ENCODE assay signal across 14 mouse cellular contexts in genomic region chr6:49138159-49139051, GRCm38 (mm10).
DNase-seq lines count a peak whose midpoint lies in the region; ATAC-seq lines count a peak whose summit lies in the region.
"Had no signal": no experiment of that assay in that cellular context is flagged by ENCODE, and none has a peak within 500 bp of the region (broad histone marks: within the 10 kb centered on the region; RNA-seq: fewer than 3 reads in every experiment).

No protein-coding gene starts in this region.

- peak; percentile 4 to 5 for DNase-seq in cerebellum, adult 18-20 months
- DNase-seq in MN1 (ENCODE audit: low spot score): peak; percentile 70
- DNase-seq in cerebellum, postnatal 14 days: peak; percentile 69 to 79
- peak; percentile 15 for DNase-seq in liver
- no peak for DNase-seq in urinary bladder, postnatal 10 days (ENCODE audit: low spot score)
- no peak for DNase-seq in layer of hippocampus, adult 18-20 months (ENCODE audit: low spot score in 2 of 2)
- DNase-seq: B cell, adult 2 months; gastrocnemius, postnatal 25 days; thymus, adult 2 months had no signal

- H3K4me2 ChIP-seq in kidney, embryonic 15.5 days: no peak overlapping the region

- ATAC-seq in cerebellum, adult (ENCODE audit: insufficient number of reproducible peaks, low FRiP score, low TSS enrichment): no peak
- ATAC-seq in kidney, embryonic 15.5 days (replicated peaks; ENCODE audit: low FRiP score): no peak
- ATAC-seq: forebrain, embryonic 14.5 days; hindbrain, embryonic 16.5 days had no signal

- H3K36me3 ChIP-seq in kidney, embryonic 15.5 days: peaks cover 7% of the 10 kb centered on the region

- no peak overlapping the region for H3K4me3 ChIP-seq in kidney, embryonic 15.5 days (replicated peaks)

- H3K4me1 ChIP-seq in kidney, embryonic 15.5 days: peaks cover 20% of the 10 kb centered on the region

- H3K9ac ChIP-seq in kidney, embryonic 15.5 days: no peak overlapping the region

- WGBS in kidney, embryonic 15.5 days: 82% methylated on average over 17 of the region's 17 CpGs

- H3K9me3 ChIP-seq in kidney, embryonic 15.5 days (replicated peaks): no peaks in the 10 kb centered on the region

- H3K27me3 ChIP-seq in kidney, embryonic 15.5 days: no peaks in the 10 kb centered on the region

- no peak overlapping the region for H3K27ac ChIP-seq in kidney, embryonic 15.5 days
- H3K27ac ChIP-seq: macrophage had no signal

Comparison
In these comparisons a context has a peak if more than half of its experiments do, and no peak if none do; other contexts are left out.
1. DNase-seq: peak in cerebellum, adult 18-20 months (2 of 2), MN1 (single experiment), cerebellum, postnatal 14 days (2 of 2) and liver (single experiment); none in urinary bladder, postnatal 10 days (single experiment) and layer of hippocampus, adult 18-20 months (0 of 2).